Mouse (Mus musculus) Patski (cell line): Measurements from ENCODE around the gene Ank. TPM values are rescaled to one million over a fixed set of nuclear protein-coding genes. Genes with fewer than 3 reads are reported as not detected.

Experiments used
- ATAC-seq: fragments of 100-300 bp; one replicate; pipeline ENCODE4 v1.8.0; 2021
- CTCF ChIA-PET: fragments of 350-600 bp; sonication (Branson Sonifier 250); formaldehyde crosslinking; loops from one replicate; lab custom pipeline; 2022; ENCODE audit warnings: inconsistent platforms; lab: Charles Lee
- POLR2A ChIA-PET: fragments of 350-600 bp; sonication (Branson Sonifier 250); formaldehyde crosslinking; loops from one replicate; lab custom pipeline; 2022; ENCODE audit warnings: antibody characterized with exemption, inconsistent platforms; lab: Charles Lee
- DNase-seq: peaks from one replicate; pipeline ENCODE4 v3.0.0-alpha.2; 2011; ENCODE audit warnings: low read depth, low spot score
- H3K27me3 ChIP-seq: fragments of 371-371 bp; one replicate; pipeline ENCODE4 v1.5.1; 2021
- CTCF ChIP-seq: fragments of 100-300 bp; IDR thresholded peaks from one replicate; pipeline ENCODE4 v1.5.1; 2021
- in situ Hi-C: fragments of 300-500 bp; cut with MboI; formaldehyde crosslinking; loops from 3 replicates; pipeline ENCODE4 v1.11.1; 2018; ENCODE audit warnings: low pct_unique_long_range_greater_than_20kb, mixed read lengths
- polyA plus RNA-seq: library from polyadenylated mRNA; unstranded; gene quantifications from one replicate; pipeline ENCODE4 v1.2.3, GENCODE M21; 2021

The Ank gene
- polyA plus RNA-seq, 1 experiment from 2014 or later, result 85.8 TPM

GRCm38 (mm10) chr15:27536771-27537170, 70.3 kb downstream of the Ank start:
- no peak for TF ChIP-seq CTCF
- POLR2A ChIA-PET, result interaction anchor here (0.6 to 1.1 kb wide), 4 partner anchors 9 to 131 kb away, joined by 3 to 5 read pairs (median 4); no protein-coding TSS in a partner anchor
- in situ Hi-C loops, result no loop called here
- H3K27me3 ChIP-seq, result no peaks in the 10 kb centered on the region
- DNase-seq, result no peak
- ATAC-seq, result no peak
- CTCF ChIA-PET, result interaction anchor here (0.8 to 1.5 kb wide), 2 partner anchors 9 to 71 kb away, joined by 3 to 4 read pairs; no protein-coding TSS in a partner anchor

DNA sequence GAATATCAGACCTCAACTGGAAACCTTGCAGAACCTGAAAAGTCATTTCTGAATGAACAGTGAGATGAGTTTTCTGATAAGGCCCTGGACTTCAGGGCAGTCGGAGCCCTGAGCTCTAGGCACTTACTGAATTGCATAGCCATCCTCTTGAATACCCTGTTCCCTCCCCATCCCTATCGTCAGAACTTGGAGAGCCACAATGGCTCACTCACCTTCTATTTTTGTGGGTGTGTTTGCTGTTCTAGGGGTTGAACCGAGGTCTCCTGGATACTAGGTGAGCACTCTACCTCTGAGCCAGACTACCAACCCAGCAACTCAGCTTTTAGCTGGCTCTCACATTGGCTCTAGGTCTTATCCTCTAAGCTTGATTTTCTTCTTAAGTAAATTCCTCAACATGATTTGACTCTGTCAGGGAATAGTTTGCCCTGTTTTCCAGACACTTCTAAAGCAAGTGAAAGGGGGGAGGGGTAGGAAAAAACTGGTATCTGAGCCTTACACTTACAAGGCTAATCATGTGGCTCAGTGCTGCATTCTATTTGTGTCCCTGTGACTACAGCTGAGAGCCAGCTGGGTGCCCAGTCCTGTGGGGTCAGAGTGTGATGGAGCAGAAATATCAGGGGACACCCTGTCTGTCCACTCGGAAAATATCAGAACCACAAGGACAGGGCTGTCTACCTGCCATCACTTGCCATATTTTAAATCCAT, 71.2 kb downstream of the Ank start:
- in situ Hi-C loops, result no loop called here
- POLR2A ChIA-PET, result interaction anchor here (1.1 kb wide), 1 partner anchor 8 kb away, joined by 5 read pairs; no protein-coding TSS in a partner anchor
- ATAC-seq (no peak), DNase-seq (no peak)
- no peaks in the 10 kb centered on the region for H3K27me3 ChIP-seq
- CTCF ChIA-PET, result interaction anchor here (1.5 kb wide), 1 partner anchor 72 kb away, joined by 4 read pairs; no protein-coding TSS in a partner anchor
- no peak for TF ChIP-seq CTCF

DNA sequence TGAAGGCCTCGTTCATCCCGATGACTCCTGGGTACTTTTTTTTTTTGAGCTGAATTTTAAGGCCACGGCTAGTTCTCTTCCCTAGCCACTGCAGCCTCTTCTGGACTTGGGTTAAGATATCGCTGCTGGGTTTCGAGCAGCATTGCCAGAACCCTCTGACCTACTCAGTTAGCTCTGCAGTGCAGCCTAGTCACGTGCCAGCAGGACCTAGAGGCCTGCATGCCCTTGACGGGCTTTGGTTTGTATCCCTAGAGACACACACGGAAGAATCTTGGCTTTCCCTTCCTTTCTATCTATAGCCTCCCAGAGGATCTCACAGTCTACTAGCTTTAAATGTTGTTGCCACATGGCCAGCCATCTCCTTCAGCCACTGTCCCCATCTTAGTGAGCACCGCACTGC, 73.3 kb downstream of the Ank start:
- no peak for ATAC-seq
- H3K27me3 ChIP-seq, result no peaks in the 10 kb centered on the region
- no peak for TF ChIP-seq CTCF
- ChIA-PET CTCF (interaction anchor here (3.2 kb wide), 1 partner anchor 13 kb away, joined by 17 read pairs; no protein-coding TSS in a partner anchor), POLR2A (interaction anchor here (1.4 kb wide), 1 partner anchor 9 kb away, joined by 4 read pairs; no protein-coding TSS in a partner anchor)
- in situ Hi-C loops, result no loop called here
- DNase-seq, result no peak

- DNase-seq, result no peak
- in situ Hi-C loops, result no loop called here
- ChIA-PET POLR2A (interaction anchor here (0.8 kb wide), 1 partner anchor 8 kb away, joined by 5 read pairs; no protein-coding TSS in a partner anchor), CTCF (no interaction called here)
- TF ChIP-seq CTCF, result no peak
- no peaks in the 10 kb centered on the region for H3K27me3 ChIP-seq
- ATAC-seq, result no peak
Measured at GRCm38 (mm10) chr15:27545203-27545602, 78.7 kb downstream of the Ank start.

DNA sequence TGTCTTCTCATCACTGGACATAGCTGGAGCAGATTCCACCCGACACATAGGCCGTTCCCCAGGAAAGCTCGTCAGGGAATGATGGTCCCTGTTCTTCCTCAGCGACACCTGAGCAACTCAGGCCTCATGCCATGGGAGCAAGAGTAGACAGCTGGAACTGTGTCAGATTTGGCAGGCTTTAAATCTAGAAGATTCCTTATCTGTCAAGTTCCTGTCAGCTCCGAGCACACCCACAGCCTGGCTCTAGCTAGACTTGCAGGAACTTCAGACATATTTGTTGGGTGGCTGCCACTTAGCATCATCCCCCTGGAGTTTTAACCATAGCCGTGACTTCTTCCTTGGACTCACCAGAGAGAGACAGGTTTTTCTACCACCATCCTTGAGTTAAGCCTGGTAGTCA, 81.6 kb downstream of the Ank start:
- in situ Hi-C loops, result no loop called here
- CTCF ChIA-PET, result interaction anchor here (1.5 kb wide), 1 partner anchor 41 kb away, joined by 3 read pairs; no protein-coding TSS in a partner anchor
- DNase-seq, result no peak
- no peaks in the 10 kb centered on the region for H3K27me3 ChIP-seq
- ATAC-seq, result no peak
- POLR2A ChIA-PET, result no interaction called here
- no peak for TF ChIP-seq CTCF

- no peak for ATAC-seq
- TF ChIP-seq CTCF, result no peak
- H3K27me3 ChIP-seq, result no peaks in the 10 kb centered on the region
- POLR2A ChIA-PET, result no interaction called here
- DNase-seq, result no peak
- in situ Hi-C loops, result no loop called here
- CTCF ChIA-PET, result interaction anchor here (1.2 kb wide), 1 partner anchor 216 kb away, joined by 3 read pairs; no protein-coding TSS in a partner anchor
Measured at GRCm38 (mm10) chr15:27549071-27549470, 82.6 kb downstream of the Ank start.

DNA sequence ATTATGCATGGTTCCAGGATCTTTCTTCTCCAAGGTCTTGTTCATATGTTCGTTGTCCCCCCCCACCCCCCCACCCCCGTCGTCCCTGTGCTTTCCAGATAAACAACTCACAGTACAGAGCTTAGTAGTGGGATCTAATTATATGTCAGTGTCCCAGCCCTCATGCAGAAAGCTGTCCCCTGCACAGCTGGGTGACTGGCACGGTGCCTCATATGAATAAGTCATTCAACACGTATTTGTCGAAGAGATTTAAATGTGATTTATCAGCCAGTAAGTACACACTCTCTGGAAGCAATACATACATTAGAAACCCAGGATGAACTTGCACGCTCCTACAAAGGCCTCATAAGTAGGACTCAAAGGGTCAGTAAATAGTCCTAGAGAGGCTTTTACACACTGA, 83.4 kb downstream of the Ank start:
- in situ Hi-C loops, result no loop called here
- ATAC-seq, result no peak
- no peak for TF ChIP-seq CTCF
- CTCF ChIA-PET, result interaction anchor here (1.2 kb wide), 1 partner anchor 217 kb away, joined by 3 read pairs; no protein-coding TSS in a partner anchor
- no peak for DNase-seq
- POLR2A ChIA-PET, result no interaction called here
- no peaks in the 10 kb centered on the region for H3K27me3 ChIP-seq

DNA sequence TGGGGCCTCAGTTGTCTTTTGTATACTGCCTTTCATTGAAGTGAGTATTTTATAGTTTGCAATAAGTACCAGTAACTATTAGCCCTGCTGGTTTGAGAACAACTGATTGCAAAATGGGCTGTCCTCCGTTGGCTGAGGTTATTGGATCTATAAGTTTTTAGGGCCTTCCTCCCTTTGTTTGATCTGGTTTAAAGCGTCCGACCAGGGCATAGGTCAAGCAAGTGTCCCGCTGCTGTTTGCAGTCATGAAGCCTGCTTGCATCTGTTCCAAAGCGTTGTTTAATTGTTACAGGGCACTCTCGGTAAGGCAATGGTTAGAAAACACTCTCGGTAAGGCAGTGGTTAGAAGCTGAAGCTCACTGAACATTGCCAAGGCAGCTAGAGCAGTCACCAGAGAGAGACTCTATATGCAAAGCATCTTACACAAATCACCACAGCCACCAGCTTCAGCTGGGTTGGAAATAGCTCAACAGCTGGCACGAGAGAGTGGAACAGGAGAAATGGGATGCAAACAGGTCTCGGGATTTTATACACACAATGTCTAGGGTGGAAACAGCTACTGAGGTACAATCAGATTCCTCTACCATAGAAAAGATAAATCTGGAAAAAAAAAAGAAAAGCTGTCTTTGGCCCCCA, 84.0 kb downstream of the Ank start:
- DNase-seq (no peak), ATAC-seq (no peak)
- ChIA-PET CTCF (interaction anchor here (1.5 to 2.3 kb wide), 2 partner anchors 14 to 40 kb away, joined by 5 to 8 read pairs; no protein-coding TSS in a partner anchor), POLR2A (interaction anchor here (0.7 kb wide), 1 partner anchor 19 kb away, joined by 3 read pairs; no protein-coding TSS in a partner anchor)
- no peak for TF ChIP-seq CTCF
- no peaks in the 10 kb centered on the region for H3K27me3 ChIP-seq
- in situ Hi-C loops, result no loop called here

GRCm38 (mm10) chr15:27551117-27552114, 84.9 kb downstream of the Ank start:
- DNase-seq (no peak), ATAC-seq (no peak)

More at GRCm38 (mm10) chr15:27551117-27552114, 84.9 kb downstream of the Ank start:
- TF ChIP-seq CTCF, result no peak
- H3K27me3 ChIP-seq, result no peaks in the 10 kb centered on the region
- POLR2A ChIA-PET, result interaction anchor here (0.7 kb wide), 2 partner anchors 11 to 20 kb away, joined by 3 read pairs; no protein-coding TSS in a partner anchor
- in situ Hi-C loops, result no loop called here
- CTCF ChIA-PET, result interaction anchor here (1.5 to 3.3 kb wide), 3 partner anchors 10 to 39 kb away, joined by 5 to 17 read pairs (median 8); no protein-coding TSS in a partner anchor
